Mouse (Mus musculus) layer of hippocampus, postnatal 36 days (tissue): ENCODE data around the gene Ajap1. TPM values are rescaled to one million over a fixed set of nuclear protein-coding genes. Genes with fewer than 3 reads are reported as not detected.

ENCODE experiments used
- DNase-seq, 2 experiments: peaks; one replicate each; pipeline ENCODE4 v3.0.0; 2022
- total RNA-seq, 2 experiments: library from RNA; stranded (reverse); gene quantifications; 2 replicates each; pipeline ENCODE4 v1.2.3; 2021

The Ajap1 gene
- total RNA-seq: 10 to 100 TPM; 43.9 to 52.3 TPM

DNA sequence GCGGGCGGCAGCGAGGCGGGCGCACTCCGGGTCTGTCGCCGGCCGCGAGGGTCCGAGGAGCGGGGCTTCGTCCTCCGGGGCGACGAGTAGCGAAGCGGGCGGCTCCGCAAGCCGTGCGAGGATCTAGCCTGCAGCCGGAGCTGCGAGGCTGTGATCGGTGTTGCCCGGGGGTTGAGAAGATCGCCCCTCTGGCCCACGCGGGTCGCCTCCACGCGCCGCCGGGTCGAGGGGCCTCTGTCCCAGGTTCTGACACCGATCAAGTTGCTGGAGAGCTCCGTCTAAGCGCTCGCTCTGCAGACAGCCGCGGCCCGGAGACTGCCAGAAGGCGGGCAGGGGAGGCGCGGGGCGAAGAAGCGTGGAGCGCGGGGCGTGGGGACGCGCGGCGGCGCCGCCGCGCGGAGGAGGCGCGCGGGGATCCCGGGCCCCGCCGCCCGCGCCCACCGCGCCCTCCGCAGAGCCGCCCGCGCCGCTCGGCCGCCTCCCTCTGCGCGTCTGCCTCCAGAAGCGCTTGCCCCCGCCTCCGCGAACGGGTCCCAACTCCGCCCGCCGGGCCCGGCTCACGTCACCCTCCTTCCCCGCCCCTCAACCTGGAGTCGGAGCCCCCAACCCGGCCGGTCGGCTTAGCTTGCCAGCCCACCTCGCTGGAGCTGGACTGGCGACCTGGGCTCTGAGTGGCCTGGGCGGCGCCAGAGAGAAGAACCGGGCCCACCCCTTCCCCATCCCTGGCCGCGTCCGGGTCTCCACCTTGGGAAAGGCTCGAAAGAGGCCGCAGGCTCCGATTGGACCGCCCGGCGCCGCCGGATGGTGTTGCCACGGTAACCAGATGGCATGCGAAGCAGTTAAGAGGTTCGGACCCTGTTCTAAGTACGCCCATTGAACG lies at the start of gene Ajap1:
Gene Ajap1 (minus strand): TSS at position 353 of the 880 bp plus-strand sequence.
- DNase-seq: peak; percentile 73 to 80

DNA sequence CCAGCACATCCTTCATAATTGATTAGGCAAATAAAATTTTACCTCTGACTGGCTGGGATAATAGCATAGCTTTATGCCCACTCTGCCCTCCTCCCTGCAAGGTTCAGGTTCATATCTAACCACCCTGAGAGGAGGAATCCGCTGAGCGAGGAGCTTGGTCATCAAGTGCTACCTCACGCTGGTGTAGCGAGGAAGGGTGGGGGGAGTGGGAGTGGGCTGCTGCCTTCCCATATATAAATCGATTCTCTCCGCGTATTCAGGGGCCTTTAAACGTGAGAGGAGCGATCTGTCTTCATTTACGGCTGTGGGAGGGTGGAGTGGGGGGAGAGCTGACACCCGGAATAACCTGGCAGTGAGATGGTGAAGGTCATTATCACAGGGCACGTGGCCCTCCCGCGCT lies 47.9 kb upstream of the Ajap1 start:
- no peak for DNase-seq

DNA sequence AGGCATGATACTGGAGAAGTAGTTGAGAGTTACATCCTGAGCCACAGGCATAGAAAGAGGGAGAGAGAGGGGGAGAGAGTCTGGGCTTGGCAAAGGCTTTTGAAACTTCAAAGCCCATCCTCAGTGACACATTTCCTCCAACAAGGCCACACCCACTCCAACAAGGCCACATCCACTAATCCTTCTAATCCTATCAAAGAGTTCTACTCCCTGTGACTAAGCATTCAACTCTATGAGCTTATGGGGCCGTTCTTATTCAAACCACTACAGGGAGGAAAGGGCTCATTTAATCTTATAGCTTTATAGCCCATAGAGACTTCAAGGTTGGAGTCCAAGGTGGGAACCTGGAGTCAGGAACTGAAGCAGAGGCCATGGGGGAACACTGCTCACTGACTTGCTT lies 39.0 kb upstream of the Ajap1 start:
- no peak for DNase-seq

DNA sequence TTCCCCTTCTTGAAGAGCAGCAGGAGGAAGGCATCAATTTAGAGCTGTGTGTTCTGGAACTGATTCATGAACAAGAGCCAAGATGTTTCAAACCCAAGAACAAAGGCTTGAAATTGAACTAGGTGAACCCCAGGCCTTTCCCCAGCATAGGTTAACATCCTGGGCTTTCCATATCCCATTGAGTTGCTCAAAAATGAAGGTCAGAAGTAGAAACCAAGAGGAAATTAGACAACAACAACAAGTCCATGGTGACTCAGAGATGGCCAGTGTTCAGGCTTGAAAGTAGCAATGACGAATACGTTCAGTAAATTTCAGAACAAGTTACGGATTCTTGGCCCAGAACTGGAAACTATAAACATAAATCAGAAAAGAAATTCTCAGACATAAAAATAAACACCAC lies 37.3 kb upstream of the Ajap1 start:
- DNase-seq: no peak

DNA sequence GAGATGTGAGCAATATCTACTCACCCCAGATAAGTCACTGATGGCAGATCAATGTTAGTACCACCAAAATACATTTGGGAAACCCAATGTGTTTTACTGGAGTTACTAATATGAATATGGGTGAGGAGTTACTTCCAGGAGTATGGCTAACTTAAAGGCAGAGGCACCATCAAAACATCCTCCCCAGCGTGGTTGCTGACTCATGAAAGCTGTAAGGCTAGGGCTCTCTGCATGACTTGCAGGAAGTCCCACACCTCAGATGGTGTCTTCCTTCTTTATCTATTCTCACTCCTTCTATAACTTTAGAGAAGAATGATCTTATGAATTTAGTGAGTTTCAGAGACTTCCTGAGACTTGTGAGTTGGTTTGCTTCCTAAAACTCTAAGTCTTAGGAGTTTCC lies 36.7 kb upstream of the Ajap1 start:
- no peak for DNase-seq

DNA sequence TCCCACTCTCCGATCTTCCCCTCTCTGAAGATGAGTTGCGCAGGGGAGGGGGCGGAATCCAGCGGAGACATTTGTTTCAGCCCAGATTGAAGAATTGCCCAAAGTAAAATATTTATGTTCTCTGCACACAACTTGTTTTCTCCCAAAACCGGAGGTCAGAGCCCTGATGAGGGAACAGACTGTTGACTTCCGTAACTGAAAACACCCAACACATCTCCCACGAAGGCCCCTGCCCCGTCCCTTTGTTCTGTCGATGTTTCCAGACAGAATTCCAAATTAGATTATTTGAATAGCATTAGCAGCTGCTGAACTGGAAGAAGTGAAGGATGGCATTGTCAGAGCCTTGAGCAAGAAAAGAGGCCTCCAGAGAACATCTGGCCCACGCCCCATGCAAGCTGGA lies 33.2 kb upstream of the Ajap1 start:
- DNase-seq: no peak

DNA sequence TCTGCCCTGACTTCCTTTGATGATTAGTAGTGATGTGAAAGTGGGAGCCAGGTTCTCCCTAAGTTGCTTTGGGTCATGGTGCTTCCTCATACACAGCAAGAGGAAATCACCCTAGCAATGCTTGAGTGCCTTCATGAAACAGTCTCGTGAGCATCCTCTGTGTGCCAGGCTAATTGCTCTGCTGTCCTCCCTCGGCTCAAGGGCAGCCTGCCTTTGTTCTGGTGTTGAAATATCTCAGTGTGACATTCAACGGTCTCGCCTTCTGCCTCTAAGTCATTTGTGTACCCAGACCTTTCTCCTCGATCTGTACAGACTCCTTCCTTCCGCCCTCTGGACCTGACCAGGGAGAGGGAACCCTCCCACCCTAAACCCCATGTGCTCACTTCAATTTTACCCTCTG lies 31.5 kb upstream of the Ajap1 start:
- DNase-seq: no peak

DNA sequence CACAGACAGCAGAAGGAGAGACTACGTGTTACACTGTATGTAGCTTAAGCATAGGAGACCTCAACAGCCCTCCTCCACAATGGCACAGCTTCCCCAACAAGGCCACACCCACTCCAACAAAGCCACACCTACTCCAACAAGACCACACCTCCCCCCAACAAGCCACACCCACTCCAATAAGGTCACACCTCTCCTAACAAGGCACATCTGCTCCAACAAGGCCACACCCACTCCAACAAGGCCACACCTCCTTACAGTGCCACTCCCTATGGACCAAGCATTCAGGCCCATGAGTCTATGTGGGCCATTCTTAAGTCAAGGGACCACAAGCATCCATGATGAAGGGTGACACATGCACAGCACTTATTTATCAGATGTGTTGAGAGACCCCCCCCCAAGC lies 28.9 kb upstream of the Ajap1 start:
- DNase-seq: no peak

DNA sequence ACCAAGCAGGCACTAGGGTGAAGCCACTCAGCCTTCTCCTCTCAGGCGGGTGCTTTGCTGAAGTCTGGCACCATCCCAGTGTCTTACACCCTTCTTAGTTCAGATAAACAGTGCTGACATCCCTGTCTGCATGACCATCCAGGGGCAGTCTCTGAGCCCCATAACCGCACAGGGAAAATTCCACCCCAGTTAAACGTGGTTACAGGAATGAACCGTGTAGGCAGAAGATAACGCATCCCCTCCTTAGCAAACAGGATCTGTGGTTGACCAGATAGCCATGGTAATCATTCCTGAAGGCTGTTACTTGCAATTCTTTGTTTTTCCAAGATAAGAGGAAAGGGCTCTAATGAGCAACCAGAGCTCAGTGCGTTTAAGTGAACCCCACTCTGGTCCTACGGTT lies 19.3 kb upstream of the Ajap1 start:
- no peak for DNase-seq

DNA sequence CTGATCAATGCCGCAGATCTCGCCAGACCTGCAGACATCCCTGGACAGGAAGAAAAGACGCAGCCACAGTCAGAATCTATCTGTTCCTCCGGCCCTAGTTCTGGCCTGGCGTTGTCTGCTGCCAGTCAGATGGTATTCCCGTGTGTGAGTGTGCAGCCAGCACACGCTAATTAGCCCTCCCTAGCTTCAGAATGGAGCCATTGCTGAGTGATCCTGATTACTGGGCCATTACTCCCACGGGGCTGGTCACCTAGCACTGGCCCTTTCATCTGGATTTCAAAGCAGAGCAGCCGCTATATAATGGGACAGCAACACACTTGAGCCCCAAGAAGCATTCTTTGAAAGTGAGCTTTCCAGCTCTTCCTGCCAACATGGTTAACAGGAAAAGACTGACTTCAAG lies 9.8 kb upstream of the Ajap1 start:
- DNase-seq: no peak

DNA sequence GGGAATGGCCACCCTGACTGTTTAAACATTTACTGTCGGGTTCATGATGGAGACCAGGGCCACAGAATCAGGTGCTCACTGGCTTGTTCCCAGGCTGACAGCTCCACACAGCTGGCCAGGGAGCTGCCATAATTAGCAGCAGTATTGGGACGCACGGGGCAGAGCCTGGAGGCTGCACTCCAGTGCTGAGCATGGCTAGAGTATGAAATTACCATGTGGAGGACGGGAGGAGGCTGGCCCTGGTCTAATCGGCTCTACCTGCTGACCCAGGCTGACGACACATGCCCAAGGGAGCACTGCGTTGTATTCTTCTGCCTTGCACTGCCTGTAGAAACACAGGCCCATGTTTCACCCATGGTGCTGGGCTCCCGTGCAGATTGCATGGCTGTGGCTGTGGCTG lies 6.5 kb upstream of the Ajap1 start:
- no peak for DNase-seq

DNA sequence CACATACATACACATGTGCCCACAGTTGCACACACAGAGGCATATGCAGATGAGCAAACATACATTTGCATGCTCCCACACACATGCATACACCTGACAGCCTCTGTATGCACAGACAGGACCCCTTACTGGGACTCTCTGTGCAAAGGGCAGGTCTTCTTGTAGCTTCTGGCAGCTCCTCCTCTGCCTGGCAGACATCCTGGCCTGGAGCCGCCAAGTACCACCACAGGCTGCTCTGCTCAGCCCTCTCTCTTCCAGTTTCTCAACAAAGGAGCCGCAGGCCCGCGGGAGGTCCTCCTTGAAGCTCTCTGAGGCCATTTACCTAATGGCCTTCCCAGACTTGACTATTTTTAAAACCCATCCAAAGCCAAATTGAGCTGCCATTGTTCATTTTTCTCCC lies 3.3 kb upstream of the Ajap1 start:
- no peak for DNase-seq

DNA sequence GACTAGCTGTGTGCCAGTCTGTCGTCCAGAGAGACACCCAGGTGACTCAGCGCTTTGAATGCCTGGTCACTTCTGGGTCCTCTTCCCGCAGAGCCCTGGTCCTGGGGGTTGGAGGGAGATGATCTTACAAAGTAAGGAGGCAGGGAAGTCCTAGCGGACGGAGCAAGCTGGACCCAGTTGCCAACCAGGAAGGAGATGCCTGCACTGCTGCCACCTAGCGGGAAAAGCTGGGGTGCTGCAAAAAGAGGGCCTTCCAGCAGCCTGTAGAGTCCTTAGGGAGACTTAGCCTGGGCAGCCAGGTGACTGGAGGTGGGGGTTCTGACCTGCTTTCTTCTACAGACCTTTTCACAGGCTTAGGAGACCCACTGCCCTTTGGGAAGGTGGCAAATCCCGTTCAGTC lies 1.8 kb upstream of the Ajap1 start:
- DNase-seq: peak; percentile 70 to 78

DNA sequence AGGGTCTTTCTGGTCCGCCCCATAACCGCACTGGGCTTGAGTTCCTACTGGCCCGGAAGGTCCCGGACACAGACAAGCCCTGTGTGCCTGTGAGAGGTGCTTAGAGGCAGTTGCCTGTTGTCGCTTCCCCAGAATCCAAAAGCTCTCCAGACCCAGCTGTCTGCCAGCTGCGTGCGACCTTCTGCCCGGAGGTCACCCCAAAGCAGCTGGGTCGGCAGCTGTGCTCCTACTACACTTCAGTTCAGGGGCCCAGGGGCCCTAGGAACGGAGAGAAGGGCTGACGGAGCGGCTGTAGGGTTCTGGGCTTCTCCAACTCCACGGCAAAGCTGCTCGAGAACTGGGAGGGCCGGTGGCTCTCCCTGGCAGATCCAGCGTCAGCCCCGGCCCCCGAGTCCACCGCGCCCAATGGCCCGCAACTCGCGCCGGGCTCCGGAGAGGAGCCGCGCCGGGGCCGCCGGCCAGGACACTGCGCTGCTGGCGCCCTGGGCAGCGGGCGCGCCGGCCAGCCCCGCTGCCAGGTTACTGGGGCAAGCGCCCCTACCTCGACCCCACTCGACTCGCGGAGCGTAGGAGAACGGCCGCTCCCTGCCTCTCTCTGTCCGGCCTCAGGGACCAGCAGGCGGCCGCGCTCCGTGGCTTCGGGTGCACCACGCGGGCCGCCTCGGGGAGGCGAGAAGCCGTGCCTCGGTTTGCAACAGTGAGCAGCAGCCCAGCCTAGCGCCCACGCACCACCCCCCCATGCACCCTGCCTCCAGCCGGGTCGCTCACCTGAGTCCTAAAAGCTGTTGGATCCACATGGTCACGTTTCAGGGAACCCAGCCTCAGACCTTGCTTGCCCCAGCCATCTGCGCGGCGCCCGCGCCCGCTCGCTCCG lies 1.0 kb downstream of the Ajap1 start:
- DNase-seq: no peak

DNA sequence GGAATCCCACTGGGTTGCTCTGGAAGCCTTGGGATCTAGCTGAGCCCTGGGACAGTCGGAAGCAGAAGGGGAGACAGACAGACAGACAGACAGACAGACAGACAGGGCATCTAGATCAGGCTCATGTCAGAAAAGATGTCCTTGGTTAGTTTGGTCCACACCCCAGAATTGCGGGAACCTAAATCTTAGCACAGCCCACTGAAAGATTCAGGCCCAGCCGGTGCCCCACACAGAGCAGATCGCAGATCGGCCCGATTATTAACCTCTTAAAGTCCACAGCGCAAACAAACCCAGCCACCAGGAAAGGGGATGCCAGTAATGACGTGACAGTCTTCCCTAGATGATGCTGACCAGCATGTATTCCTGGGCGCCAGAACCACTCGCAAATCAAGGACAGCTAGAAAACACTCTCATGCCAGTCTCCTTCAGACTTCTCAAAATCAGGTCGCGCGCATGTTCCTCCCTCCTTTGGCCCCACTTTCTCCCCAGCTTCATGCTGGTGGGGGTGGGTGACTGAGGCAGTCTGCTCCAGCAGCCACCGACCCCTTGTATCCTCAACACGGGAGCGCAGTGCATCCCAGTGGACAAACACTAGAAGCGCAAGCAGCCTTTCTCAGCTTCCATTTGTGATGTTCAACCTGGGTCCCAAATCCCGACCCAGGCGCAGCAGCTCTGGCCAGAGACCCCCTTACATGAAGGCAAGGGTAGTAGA lies 1.9 kb downstream of the Ajap1 start:
- DNase-seq: peak; percentile 72 to 76

DNA sequence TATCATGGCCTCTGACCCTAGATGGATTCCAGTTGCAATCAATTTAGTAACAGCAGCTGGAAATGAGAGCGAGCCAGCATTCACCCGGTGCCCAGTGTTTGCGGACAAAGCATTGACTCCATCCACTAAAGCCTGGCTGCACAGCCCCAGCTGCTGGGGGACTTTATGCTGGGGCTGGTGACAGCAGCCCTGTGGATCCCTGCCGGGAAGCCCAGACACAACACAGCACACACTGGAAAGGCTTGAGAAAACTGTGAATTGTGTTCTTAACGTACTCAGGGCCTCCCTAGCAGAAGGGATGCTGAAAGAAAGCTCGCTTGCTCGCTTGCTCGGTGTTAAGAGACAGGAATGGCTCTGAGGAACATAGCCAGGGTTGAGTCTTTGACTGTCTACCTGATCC lies 3.5 kb downstream of the Ajap1 start:
- no peak for DNase-seq

DNA sequence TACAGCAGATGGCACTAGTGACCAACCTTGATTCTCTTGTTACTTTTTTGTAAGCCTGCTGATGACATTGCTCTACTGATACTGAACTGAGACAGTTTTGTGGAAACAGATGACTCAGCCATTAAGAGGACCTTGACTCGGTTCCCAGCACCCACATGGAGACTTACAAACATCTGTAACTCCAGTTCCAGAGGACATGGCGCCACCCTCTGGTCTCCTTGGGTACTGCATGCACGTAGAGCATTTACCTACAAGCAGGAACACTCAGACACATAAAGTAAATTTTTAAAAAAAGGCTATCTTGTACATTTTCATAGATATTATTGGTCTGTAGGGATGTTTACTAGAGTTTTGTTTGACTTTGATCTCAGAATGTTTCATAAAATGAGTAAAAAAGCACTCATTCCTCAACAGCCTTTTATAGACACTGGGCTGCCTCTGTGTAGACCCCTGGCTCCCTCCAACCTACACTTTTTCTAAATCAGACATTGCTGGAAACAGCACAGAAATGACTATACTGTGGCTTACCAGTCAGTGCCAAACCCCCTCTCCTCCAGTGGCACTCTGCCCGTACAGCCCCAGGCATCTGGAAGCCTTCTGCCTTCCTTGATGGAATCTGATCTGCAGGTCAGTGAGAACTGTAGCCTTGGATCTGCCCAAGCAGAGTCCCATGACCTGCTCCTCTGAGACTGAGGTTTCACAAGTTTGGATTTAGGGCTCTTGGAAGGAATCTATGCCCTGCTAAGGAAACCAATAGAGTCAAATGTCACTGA lies 8.9 kb downstream of the Ajap1 start:
- no peak for DNase-seq

DNA sequence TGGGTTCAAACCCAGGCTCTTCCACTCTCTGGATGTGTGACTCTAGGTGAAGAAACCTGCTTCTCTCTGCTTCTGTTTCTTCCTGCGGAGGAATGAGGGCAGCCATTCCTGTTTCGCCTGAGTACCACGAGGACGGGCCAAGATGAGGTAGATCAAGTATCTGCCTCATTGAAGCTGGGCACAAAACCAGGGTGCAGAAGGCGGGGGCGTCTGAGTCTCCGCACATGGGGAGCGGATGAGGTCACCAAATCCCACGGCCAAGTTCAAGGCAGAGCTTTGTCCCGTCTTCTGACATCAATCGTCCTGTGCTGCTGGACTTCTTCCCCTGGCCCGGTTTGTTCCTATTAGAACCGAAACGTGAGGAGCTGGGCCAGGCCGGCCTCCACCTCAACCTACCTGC lies 12.9 kb downstream of the Ajap1 start:
- no peak for DNase-seq

DNA sequence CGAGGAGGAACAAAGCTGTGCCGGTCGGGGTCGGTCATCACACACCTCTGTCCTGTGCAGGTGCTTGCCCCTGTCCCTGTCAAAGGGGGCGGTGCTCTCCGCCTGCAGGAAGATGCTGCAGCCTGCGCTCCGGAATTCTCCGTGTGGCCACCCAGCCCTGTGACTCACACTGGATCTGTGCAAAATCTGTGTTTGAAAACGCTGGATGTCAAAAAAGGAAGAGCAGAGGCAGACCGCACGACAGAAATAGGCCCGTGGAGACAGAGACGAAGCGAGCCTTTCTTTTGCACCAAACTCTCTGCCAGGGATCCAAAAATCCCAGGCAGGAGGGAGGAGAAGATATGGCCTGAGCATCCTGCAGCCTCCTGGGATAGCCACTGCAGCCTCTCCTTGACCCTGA lies 22.7 kb downstream of the Ajap1 start:
- peak in 1 of 2 experiments; percentile 32 for DNase-seq

DNA sequence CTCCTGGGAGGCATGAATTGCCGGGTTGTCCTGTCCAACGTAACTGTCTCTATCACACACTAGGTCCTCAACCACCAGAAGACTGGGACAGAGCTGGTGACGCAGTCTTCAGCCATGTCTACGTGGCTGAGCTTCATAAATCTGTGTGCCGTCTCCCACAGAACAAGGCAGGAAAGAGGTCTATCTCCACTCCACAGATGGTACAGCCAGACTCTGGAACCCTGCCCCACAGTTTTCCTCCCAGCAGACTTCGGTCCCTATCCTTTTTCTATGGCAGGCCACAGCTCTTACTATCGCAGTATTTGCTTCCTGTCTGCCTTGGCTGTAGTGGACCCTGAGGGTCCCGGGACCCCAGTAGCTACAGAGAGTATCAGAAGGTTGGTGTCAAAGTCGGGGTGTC lies 23.1 kb downstream of the Ajap1 start:
- no peak for DNase-seq

DNA sequence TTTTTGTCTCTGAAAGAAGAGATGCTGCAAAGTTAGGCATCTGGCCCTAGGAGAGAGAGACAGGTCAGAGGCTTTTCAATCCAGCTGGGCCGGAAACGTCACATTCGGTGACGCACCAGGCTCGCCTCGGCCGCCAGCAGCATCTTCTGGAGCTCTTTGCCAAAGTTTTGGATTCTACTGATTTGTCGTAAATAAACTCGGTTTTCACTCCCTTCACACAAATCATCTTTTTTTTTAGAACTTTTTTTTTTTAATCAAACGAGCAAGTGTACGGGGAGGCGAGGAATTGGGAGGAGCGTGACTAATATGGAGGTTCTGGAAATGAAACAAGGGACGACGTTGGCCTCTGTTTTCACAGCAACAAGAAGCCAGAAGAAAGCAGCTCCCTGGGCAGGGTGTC lies 23.8 kb downstream of the Ajap1 start:
- DNase-seq: no peak

DNA sequence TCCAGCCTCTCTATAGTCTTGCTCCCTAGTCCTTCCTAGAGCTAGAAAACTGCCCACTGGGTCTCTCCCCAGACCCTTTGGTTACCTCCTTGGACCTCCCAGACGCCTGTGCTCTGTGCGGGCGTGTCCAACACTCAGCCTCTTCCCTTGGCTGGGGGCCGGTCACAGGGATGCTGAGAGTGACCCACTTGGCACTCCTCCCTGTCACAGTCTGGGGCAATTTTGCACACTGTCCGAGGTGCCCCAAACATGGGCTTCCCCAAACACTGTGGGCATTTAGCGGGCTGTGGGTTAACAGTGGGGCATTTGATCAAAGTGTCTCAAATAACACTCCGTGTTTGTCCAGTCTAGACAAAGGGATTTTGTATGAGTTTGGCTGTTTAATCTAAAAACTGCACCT lies 29.1 kb downstream of the Ajap1 start:
- DNase-seq: no peak
